Mouse (Mus musculus) gastrocnemius, postnatal 25 days (tissue): Measurements from ENCODE around the gene Rab27a. TPM values are rescaled to one million over a fixed set of nuclear protein-coding genes. Genes with fewer than 3 reads are reported as not detected.
"Not testable (repeated sequence)": the region's sequence is repeated elsewhere in the genome, so short reads cannot be mapped to it uniquely, and the experiment has no call there.

Experiments
- DNase-seq: peaks from one replicate; pipeline ENCODE4 v3.0.0; 2022
- total RNA-seq, 2 experiments: library from RNA; stranded (reverse); gene quantifications; 1 replicate in 1 of 2; 2 replicates in 1 of 2; pipeline ENCODE4 v1.2.3; 2021

Gene Rab27a
- total RNA-seq, 2 experiments from 2014 or later = 1.9 to 2.5 TPM

- DNase-seq = no peak
Observed at GRCm38 (mm10) chr9:73090121-73090520, 45.5 kb downstream of the Rab27a start.

GRCm38 (mm10) chr9:73091747-73092146 lies 47.1 kb downstream of the Rab27a start:
- no peak for DNase-seq

DNA sequence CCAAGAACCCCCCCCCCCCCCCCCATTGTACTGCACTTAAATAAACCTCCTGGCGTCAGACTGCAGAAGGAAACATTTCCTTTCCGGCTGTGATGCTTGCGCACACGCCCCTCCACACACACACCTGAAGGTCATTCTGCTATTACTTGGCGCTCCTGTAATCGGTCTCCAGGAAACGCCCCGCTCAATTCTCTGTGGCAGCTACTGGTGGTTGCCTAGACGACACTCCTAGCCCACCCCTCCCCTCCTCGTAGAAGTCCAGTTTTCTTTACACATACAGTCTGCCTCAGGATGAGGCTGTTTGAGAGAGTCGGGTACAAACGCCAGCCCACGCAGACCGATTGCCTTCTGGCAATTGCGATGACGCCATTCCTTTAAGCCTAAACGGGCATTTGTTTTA lies 49.9 kb downstream of the Rab27a start:
- DNase-seq = no peak

DNA sequence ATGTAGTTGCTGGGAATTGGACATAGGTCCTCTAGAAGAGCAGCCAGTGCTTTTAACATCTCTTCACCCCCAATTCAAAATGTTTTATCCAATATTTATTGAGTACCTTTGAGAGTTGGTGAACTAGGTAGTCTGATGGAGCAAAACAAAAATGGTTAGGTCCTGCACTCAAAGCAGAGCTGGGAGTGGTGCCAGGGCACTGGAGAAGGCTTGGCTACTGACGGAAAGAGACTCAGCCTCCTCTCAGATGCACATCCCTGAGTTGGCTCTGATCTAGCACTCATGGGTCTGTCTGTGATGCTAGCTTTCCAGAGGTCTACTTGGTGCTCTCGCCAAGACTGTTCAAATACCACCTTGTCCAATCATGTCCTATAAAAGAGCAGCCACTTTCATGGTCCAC lies 53.2 kb downstream of the Rab27a start:
- no peak for DNase-seq

GRCm38 (mm10) chr9:73101536-73101935 lies 56.9 kb downstream of the Rab27a start, which contains the start of gene Khdc3:
Khdc3 (plus strand) TSS chr9:73101836.
- no peak for DNase-seq

DNA sequence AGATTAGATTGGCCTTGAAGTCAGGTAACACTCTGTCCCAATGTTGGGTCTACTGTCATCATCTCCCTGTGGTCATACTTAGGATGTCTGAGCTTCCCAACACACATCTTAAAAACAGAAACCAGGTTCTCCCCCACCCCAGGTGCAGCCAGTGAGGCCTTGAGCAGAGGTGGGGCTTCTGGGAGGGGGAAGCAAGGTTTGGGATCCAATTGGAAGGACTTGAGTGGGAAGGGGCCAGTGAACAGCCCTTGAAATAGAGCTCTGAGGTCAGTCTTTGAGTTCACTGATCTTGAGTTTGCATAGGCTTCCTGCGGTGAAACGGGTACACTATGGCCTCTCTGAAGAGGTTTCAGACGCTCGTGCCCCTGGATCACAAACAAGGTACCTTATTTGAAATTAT lies 57.5 kb downstream of the Rab27a start, which contains the start of gene Gm20509:
Gene Gm20509 (plus strand): TSS at position 290 of the 400 bp plus-strand sequence.
- DNase-seq = no peak

DNA sequence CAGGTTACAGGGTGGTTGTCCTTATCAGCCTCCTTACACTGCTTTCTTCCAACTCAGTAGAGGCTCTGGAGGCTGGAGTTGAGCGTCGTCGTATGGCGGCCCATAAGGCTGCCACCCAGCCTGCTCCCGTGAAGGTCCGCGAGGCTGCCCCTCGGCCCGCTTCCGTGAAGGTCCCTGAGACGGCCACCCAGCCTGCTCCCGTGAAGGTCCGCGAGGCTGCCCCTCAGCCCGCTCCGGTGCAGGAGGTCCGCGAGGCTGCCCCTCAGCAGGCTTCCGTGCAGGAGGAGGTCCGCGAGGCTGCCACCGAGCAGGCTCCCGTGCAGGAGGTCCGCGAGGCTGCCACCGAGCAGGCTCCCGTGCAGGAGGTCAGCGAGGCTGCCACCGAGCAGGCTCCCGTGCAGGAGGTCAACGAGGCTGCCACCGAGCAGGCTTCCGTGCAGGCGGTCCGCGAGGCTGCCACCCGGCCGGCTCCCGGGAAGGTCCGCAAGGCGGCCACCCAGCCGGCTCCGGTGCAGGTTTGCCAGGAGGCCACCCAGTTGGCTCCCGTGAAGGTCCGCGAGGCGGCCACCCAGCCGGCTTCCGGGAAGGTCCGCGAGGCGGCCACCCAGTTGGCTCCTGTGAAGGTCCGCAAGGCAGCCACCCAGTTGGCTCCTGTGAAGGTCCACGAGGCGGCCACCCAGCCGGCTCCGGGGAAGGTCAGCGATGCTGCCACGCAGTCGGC lies 58.7 kb downstream of the Rab27a start:
- peak; percentile 37 for DNase-seq

DNA sequence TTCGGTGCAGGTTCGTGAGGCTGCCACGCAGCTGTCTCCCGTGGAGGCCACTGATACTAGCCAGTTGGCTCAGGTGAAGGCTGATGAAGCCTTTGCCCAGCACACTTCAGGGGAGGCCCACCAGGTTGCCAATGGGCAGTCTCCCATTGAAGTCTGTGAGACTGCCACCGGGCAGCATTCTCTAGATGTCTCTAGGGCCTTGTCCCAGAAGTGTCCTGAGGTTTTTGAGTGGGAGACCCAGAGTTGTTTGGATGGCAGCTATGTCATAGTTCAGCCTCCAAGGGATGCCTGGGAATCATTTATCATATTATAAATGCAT lies 59.2 kb downstream of the Rab27a start:
- DNase-seq = no peak

DNA sequence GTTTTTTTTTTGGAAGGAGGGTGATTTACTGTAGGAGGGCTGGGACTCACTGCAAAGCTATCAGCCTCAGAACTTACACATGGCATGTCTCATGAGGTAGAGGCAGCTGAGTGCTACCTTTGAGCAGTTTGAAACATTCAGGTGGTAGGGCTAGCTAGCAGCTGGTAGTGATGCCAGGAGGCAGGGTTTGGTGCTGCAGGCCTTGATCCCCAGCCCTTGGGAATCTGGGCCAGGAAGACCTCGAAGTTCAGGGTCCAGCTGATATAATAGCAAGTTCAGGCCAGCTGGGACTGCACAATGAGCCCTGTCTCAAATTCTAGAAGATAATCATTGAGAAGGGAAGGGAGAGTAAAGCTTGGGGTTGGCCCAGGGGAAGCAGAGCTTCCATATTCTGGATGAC lies 60.5 kb downstream of the Rab27a start:
- DNase-seq = no peak

- DNase-seq = no peak
Observed at GRCm38 (mm10) chr9:73105771-73106170, 61.1 kb downstream of the Rab27a start.

- DNase-seq = peak; percentile 73
Observed at GRCm38 (mm10) chr9:73112919-73113906, 68.6 kb downstream of the Rab27a start, which contains the start of gene Rsl24d1. Rsl24d1 (plus strand) TSS chr9:73113426.

DNA sequence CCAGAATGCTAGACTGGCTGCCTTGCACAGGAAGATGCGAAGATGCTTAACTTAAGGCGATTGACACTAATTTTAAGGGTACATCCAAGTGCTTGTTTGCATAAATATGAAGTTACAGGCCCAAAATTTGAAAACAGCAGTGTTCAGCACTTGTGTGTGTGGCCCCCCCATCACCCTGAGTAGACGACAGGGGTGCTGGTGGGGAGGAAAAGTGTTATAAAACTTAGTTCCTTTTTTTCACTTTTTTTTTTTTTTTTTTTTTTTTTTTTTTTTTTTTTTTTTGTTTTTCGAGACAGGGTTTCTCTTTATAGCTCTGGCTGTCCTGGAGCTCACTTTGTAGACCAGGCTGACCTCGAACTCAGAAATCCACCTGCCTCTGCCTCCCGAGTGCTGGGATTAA lies 72.0 kb downstream of the Rab27a start:
- DNase-seq = not testable (repeated sequence)

- no peak for DNase-seq
Observed at GRCm38 (mm10) chr9:73118012-73118411, 73.4 kb downstream of the Rab27a start.

GRCm38 (mm10) chr9:73121735-73122134 lies 77.1 kb downstream of the Rab27a start:
- DNase-seq = no peak

DNA sequence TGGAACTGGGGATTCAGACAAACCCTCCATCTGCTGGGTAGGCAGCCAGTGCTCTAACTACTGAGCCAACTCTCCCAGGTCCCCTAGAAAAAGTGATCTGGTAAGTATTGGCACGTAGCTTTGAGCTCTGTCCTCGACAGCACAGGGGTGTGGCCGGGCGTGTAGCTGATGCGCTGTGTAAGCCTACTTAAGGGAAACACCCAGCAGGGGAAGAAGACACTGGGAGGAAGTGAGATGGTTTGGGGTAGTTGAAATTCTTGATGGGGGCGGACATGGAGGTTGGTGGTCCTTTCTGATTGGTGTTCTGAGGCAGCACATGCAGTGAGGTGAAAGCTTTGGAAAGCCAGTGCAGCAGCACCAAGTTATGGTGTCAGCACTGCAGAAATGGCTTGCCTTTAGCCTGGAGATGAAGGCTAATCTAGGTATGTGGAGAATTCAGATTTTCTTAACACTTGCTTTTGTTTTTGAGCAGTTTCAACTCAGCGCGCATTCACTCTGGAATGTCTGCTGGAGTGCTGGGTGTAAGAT lies 80.5 kb downstream of the Rab27a start:
- no peak for DNase-seq

- no peak for DNase-seq
Observed at GRCm38 (mm10) chr9:73127457-73127856, 82.8 kb downstream of the Rab27a start.

DNA sequence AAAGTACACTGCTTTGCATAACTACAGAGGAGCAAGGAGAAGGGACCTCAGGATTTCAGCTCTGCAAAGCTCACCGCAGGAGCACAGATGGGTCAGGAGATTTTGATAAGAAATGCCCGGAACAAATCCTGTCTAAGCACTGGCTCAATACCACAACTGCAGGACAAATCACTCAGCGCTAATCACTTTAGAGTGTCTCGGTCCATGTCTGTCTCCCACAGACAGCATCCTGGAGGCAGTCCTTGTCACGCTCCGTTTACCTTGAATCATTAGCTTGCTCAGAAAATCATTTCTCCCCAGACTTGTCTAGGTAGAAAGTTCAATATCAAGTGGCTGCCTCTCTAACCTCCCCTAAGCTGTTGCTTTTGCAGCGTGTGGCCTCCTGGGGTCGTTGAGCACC lies 85.2 kb downstream of the Rab27a start:
- DNase-seq = no peak

- DNase-seq = no peak
Observed at GRCm38 (mm10) chr9:73130529-73130928, 85.9 kb downstream of the Rab27a start.

DNA sequence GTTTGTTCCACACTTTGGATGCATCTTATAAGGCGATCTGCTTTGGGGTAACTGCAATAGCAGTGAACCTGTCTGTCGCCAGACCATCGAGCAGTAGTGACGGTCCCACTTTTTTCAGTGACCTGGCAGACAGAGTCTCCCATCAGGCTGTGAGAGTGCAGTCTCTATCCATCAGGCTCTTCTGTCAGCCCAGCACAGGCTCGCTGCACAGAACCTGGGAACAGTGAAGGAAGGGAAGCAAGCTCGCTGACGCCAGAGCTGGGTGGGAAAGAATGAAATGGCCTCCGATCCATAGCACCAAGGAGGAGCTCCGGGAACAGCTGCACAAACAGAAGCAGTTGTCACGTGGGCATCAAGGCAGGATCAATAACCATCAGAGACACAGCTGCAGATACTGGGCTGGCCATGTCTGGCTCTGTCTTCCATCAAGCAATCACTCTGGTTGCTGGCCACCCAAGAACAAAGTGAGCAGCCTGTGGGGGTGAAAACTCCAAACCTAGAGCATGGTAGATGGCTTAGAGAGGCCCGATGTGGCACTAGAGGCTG lies 92.8 kb downstream of the Rab27a start:
- DNase-seq = no peak
